Mouse (Mus musculus) neural tube, embryonic 11.5 days (tissue): ENCODE measurements around the gene Mypn. TPM values are rescaled to one million over a fixed set of nuclear protein-coding genes. Genes with fewer than 3 reads are reported as not detected.
A peak's percentile ranks its signal among the peaks of the same experiment; 100 is the strongest.

Experiments used
- ATAC-seq: fragments of 200-750 bp; cut with Nextera tagmentation; 2 replicates; pipeline ENCODE4 v1.8.0; 2017; ENCODE audit warnings: moderate number of reproducible peaks, mild to moderate bottlenecking, moderate TSS enrichment, moderate library complexity; ENCODE audit not compliant: insufficient read depth, low FRiP score, low TSS enrichment
- DNase-seq: peaks from one replicate; pipeline ENCODE4 v3.0.0-alpha.2; 2015; ENCODE audit warnings: low spot score
- H3K27ac ChIP-seq: fragments of 300-500 bp; sonication (generic); 2 replicates; pipeline ENCODE4 v1.5.1; 2014; ENCODE audit warnings: low read depth, mild to moderate bottlenecking, low read length
- H3K27me3 ChIP-seq: fragments of 300-500 bp; sonication (generic); 2 replicates; pipeline ENCODE4 v1.6.1; 2014; ENCODE audit warnings: mild to moderate bottlenecking, low read length, mixed read lengths; ENCODE audit not compliant: control insufficient read depth, insufficient read depth
- H3K36me3 ChIP-seq: fragments of 300-500 bp; sonication (generic); 2 replicates; pipeline ENCODE4 v1.6.1; 2014; ENCODE audit warnings: mild to moderate bottlenecking, low read length, moderate library complexity, mixed read lengths; ENCODE audit not compliant: control insufficient read depth, insufficient read depth
- H3K4me1 ChIP-seq: fragments of 300-500 bp; sonication (generic); 2 replicates; pipeline ENCODE4 v1.6.1; 2014; ENCODE audit warnings: low read length, mixed read lengths; ENCODE audit not compliant: control insufficient read depth, insufficient read depth
- H3K4me2 ChIP-seq: fragments of 300-500 bp; sonication (generic); 2 replicates; pipeline ENCODE4 v1.6.1; 2014; ENCODE audit warnings: low read depth, mild to moderate bottlenecking, moderate library complexity
- H3K4me3 ChIP-seq: fragments of 300-500 bp; sonication (generic); 2 replicates; pipeline ENCODE4 v1.5.1; 2014; ENCODE audit warnings: low read depth, low read length
- H3K9ac ChIP-seq: fragments of 300-500 bp; sonication (generic); 2 replicates; pipeline ENCODE4 v1.6.1; 2014; ENCODE audit warnings: mild to moderate bottlenecking, low read length
- H3K9me3 ChIP-seq: fragments of 300-500 bp; sonication (generic); 2 replicates; pipeline ENCODE4 v1.6.1; 2016; ENCODE audit warnings: low read length; ENCODE audit not compliant: control insufficient read depth
- WGBS: fragments of 180-500 bp; shearing (Covaris S2); extraction: QIAGEN DNeasy Blood & Tissue Kit; methylation state at CpG from one replicate; pipeline ENCODE4 v1.1.7; 2014; 5-methylcytosine and 5-hydroxymethylcytosine counted together
- polyA plus RNA-seq: library from polyadenylated mRNA; unstranded; fragments of >200 nt; fragmentation: Nextera tagmentation; extraction: Ambion mirVana; gene quantifications from 2 replicates; pipeline ENCODE4 v1.2.1, GENCODE M21; 2014

The Mypn gene
- polyA plus RNA-seq, 1 experiment from 2014 or later, result 0.90 TPM

DNA sequence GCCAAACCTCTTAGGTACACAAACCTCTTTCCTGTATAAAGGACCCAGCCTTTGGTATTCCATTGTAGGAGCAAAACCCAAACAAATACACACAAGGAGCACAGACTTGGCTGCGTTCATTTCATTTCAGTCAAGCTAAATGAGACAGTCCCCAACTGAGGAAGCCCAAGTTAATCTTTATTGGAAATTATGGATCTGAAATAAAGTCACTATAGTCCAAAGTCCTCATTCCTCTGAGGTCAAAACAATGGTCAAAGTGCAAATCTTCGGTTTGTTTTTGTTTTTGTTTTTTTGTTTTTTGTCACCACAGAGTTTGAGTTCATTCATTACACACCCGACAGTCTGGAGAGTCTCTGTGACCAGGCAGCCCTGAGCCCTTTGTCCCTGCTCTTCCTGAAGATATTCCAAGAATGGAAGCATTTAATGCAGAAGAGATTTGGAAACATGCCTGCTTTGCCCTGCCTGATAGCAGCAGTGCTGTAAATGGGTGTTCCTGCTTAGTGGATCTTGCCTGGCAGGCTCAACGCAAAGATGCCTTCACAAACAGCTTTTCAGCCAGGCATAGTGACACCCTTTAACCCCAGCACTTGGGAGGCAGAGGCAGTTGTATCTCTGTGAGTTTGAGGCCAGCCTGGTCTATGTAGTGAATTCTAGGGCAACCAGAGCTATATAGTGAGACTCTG lies 47.9 kb downstream of the Mypn start:
- Histone ChIP-seq H3K4me2 (no peak overlapping the region), H3K9ac (no peak overlapping the region), H3K36me3 (no peaks in the 10 kb centered on the region), H3K9me3 (no peaks in the 10 kb centered on the region), H3K27me3 (no peaks in the 10 kb centered on the region), H3K27ac (no peak overlapping the region), H3K4me3 (no peak overlapping the region), H3K4me1 (no peaks in the 10 kb centered on the region)
- ATAC-seq, result no peak
- no peak for DNase-seq
- 83% methylated on average over 4 of the region's 4 CpGs for WGBS

DNA sequence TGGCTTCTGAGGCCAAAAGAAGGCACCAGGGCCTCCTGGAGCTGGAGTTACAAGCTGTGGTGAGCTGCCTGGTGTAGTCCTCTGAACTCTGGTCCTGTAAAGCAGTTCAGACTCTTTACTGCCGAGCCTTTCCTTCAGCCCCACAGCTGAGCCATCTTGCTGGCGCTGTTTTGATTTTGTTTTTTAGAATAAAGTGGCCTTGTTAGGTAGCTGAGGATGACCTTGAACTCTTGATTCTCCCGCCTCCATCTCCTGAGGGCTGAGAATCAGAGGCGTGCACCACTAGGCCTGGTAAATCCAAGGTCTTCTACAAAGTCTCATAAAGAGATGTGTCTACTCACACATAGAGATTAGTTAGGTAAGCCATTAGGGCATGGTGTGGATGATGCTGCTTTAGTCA lies 49.0 kb downstream of the Mypn start:
- no peak overlapping the region for H3K27ac ChIP-seq
- no peak for DNase-seq
- no peak overlapping the region for H3K4me2 ChIP-seq
- no peak overlapping the region for H3K4me3 ChIP-seq
- WGBS, result 89% methylated on average over 4 of the region's 4 CpGs
- H3K9me3 ChIP-seq, result no peaks in the 10 kb centered on the region
- ATAC-seq, result no peak
- no peaks in the 10 kb centered on the region for H3K4me1 ChIP-seq
- no peaks in the 10 kb centered on the region for H3K36me3 ChIP-seq
- H3K9ac ChIP-seq, result no peak overlapping the region
- no peaks in the 10 kb centered on the region for H3K27me3 ChIP-seq

DNA sequence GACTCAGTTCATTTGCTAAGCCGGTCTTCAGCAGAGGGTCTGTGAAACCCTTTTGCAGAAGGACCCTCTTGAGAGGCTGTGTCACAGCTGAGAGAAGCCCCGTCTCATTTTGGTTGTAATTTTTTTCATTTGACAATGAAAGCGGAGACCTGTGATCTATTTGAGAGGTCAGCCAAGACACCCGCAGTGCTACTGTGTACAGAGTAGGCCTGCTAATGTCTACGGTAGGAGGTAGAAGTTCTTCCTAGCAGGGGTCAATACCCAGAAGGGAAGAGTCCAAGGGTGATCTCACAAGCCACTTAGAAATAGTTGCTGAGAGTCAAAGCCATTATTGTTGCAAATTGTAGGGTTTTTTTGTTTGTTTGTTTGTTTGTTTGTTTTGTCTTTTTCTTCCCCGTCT lies 49.5 kb downstream of the Mypn start:
- Histone ChIP-seq H3K9ac (no peak overlapping the region), H3K9me3 (no peaks in the 10 kb centered on the region), H3K27me3 (no peaks in the 10 kb centered on the region), H3K27ac (no peak overlapping the region), H3K4me3 (no peak overlapping the region), H3K4me2 (no peak overlapping the region), H3K36me3 (no peaks in the 10 kb centered on the region), H3K4me1 (no peaks in the 10 kb centered on the region)
- 79% methylated on average over 6 of the region's 6 CpGs for WGBS
- no peak for ATAC-seq
- DNase-seq, result no peak

DNA sequence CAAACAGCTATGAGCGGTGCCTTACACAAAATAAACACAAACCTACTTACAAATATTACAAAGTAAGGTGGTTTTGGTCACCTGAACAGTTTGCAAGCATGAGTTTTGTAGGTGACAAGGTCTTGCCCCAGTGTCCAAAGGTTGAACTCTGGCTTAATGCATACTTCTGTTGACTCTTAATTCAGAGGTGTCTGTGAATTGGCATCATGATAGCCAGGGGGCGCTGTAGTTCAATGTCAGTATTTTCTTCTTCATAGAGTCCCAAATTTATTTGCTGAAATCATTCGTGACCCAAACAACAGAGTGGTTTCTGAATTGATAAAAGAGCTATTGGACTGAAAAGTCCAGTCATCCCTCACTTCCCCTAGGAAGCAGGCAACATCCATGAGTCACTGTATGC lies 50.2 kb downstream of the Mypn start:
- Histone ChIP-seq H3K9ac (no peak overlapping the region), H3K27me3 (no peaks in the 10 kb centered on the region), H3K4me2 (no peak overlapping the region), H3K4me1 (no peaks in the 10 kb centered on the region), H3K9me3 (no peaks in the 10 kb centered on the region), H3K36me3 (no peaks in the 10 kb centered on the region), H3K27ac (no peak overlapping the region), H3K4me3 (no peak overlapping the region)
- 41% methylated on average over 3 of the region's 3 CpGs for WGBS
- no peak for ATAC-seq
- DNase-seq, result peak; percentile 60

DNA sequence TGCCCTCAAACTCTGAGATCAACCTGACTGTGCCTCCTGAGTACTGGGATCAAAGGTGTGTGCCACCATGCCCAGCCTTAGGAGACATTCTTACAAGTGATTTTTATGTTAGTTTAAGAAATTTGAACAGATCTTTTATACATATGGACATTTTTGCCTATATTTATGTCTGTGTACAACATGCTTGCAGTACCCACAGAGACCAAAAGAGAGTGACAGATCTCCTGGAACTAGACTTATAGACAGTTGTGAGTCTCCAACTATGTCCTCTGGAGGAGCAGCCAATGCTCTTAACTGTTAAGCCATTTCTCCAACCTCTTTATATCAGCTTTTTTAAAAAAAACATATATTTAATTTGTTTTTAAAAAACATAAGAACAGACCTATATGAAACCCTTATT lies 51.4 kb downstream of the Mypn start:
- ATAC-seq (no peak), DNase-seq (no peak)
- Histone ChIP-seq H3K9me3 (no peaks in the 10 kb centered on the region), H3K9ac (no peak overlapping the region), H3K4me2 (no peak overlapping the region), H3K27me3 (no peaks in the 10 kb centered on the region), H3K27ac (no peak overlapping the region), H3K4me3 (no peak overlapping the region), H3K4me1 (no peaks in the 10 kb centered on the region), H3K36me3 (no peaks in the 10 kb centered on the region)

DNA sequence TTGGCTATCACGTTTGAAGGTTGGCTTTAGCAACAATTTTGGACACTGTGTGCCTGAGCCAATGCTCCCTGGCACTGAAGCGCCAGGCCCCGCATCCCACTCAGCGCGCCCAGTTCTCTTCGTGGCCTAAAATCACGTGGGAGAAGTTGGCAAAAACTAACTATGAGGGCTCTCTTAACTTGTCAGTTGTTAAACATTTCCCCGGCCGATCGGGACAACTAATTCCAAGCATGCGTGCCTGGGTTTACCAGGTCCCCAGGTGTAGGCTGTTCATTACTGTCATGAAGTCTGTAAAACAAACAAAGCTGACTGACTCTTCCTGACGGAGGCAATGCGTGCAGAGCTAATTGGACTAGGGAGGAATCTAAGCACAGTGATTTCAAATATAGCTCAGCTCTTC lies 61.1 kb downstream of the Mypn start:
- WGBS, result 90% methylated on average over 13 of the region's 13 CpGs

DNA sequence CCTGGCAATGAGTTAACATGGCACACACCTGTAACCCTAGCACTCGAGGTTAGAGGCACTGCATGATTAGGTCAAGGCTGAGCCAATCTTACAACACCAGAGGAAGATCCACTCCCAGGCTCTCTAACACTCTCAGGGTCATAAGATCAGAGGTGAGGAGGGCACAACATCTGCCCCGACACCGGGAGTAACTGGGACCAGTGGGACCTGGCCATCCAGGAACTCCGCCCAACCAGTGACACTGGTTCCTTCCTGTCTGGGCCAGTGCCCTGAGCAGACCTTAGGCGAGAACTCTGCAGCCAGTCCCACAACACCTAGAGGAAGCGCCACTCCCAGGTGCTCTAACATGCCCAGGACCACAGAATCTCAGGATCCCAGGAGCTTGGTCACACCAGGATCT lies 67.3 kb downstream of the Mypn start:
- Histone ChIP-seq H3K27ac (no peak overlapping the region), H3K36me3 (no peaks in the 10 kb centered on the region), H3K4me2 (no peak overlapping the region), H3K9me3 (no peaks in the 10 kb centered on the region), H3K9ac (no peak overlapping the region), H3K4me1 (no peaks in the 10 kb centered on the region), H3K4me3 (no peak overlapping the region), H3K27me3 (no peaks in the 10 kb centered on the region)
- ATAC-seq, result no peak
- no peak for DNase-seq
- 89% methylated on average over 6 of the region's 6 CpGs for WGBS

More for the DNA sequence above, 61.1 kb downstream of the Mypn start:
- ATAC-seq (no peak), DNase-seq (no peak)
- Histone ChIP-seq H3K4me1 (no peaks in the 10 kb centered on the region), H3K27me3 (no peaks in the 10 kb centered on the region), H3K4me3 (no peak overlapping the region), H3K27ac (no peak overlapping the region), H3K9me3 (no peaks in the 10 kb centered on the region), H3K9ac (no peak overlapping the region), H3K36me3 (no peaks in the 10 kb centered on the region), H3K4me2 (no peak overlapping the region)

DNA sequence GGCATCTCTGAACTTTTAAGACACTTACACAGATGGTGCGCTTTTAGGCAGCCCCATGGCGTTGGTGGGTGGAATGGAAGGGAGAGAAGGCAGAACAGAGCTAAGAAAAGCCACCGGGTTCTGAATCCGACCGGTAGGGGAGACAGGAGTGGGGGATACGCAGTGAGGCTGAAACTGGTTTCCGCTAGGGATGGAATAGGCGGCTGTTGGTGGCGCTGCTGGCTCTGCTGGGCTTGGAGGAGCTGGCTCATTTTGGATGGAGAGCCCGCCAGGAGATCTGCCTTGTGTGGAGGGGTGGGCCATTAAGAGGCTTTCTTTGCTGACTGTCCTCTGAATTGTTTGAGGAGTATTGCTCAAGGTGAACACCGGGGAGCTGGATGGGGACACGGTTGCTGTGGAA lies 68.1 kb downstream of the Mypn start:
- no peaks in the 10 kb centered on the region for H3K36me3 ChIP-seq
- no peak overlapping the region for H3K4me2 ChIP-seq
- no peaks in the 10 kb centered on the region for H3K9me3 ChIP-seq
- ATAC-seq (no peak), DNase-seq (no peak)
- WGBS, result 58% methylated on average over 12 of the region's 12 CpGs
- no peaks in the 10 kb centered on the region for H3K27me3 ChIP-seq
- H3K4me1 ChIP-seq, result no peaks in the 10 kb centered on the region
- H3K4me3 ChIP-seq, result no peak overlapping the region
- H3K27ac ChIP-seq, result no peak overlapping the region
- H3K9ac ChIP-seq, result no peak overlapping the region

DNA sequence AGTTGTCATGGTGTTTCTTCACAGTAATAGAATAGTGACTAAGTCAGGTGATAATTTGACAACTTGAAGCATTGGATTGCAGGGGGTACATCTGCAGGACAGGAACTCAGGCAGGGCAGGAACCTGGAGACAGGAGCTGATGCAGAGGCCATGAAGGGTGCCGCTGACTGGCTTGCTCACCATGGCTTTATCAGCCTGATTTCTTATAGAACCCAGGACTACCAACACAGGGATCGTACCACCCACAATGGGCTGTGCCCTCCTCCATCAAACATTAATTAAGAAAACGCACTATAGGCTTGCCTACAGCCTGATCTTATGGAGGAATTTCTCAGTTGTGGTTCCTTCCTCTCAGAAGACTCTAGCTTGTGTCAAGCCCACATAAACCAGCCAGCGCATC lies 70.4 kb downstream of the Mypn start:
- no peak overlapping the region for H3K27ac ChIP-seq
- no peak overlapping the region for H3K4me2 ChIP-seq
- ATAC-seq (no peak), DNase-seq (no peak)
- no peaks in the 10 kb centered on the region for H3K27me3 ChIP-seq
- WGBS, result 93% methylated on average over 4 of the region's 4 CpGs
- no peaks in the 10 kb centered on the region for H3K36me3 ChIP-seq
- H3K4me1 ChIP-seq, result no peaks in the 10 kb centered on the region
- H3K9ac ChIP-seq, result no peak overlapping the region
- H3K9me3 ChIP-seq, result no peaks in the 10 kb centered on the region
- no peak overlapping the region for H3K4me3 ChIP-seq
